Mouse (Mus musculus): ENCODE measurements around the gene Fis1.
"Not testable (repeated sequence)": the region's sequence is repeated elsewhere in the genome, so short reads cannot be mapped to it uniquely, and the experiment has no call there.

The Fis1 gene

GRCm38 (mm10) chr5:136940845-136941560 lies 12.1 kb upstream of the Fis1 start:
- no peak for DNase-seq

- DNase-seq: no peak
These were observed 10.3 kb upstream of the Fis1 start for GRCm38 (mm10) chr5:136942781-136943180.

- no peak for DNase-seq
These were observed 9.7 kb upstream of the Fis1 start for GRCm38 (mm10) chr5:136943382-136943781.

GRCm38 (mm10) chr5:136945084-136945483 lies 8.0 kb upstream of the Fis1 start:
- no peak for DNase-seq

- DNase-seq: no peak
These were observed 5.2 kb upstream of the Fis1 start for GRCm38 (mm10) chr5:136947874-136948273.

GRCm38 (mm10) chr5:136949551-136950336 lies 3.3 kb upstream of the Fis1 start:
- DNase-seq: not testable (repeated sequence)

GRCm38 (mm10) chr5:136950521-136950920 lies 2.6 kb upstream of the Fis1 start:
- no peak for DNase-seq

- no peak for DNase-seq
These were observed 922 bp upstream of the Fis1 start for GRCm38 (mm10) chr5:136952153-136952552.

GRCm38 (mm10) chr5:136953440-136953951 lies 421 bp downstream of the Fis1 start:
- peak; percentile 49 to 55 for DNase-seq

- no peak for DNase-seq
These were observed 2.5 kb downstream of the Fis1 start for GRCm38 (mm10) chr5:136955622-136956021.

- no peak for DNase-seq
These were observed 4.2 kb downstream of the Fis1 start for GRCm38 (mm10) chr5:136957250-136957649.

- no peak for DNase-seq
These were observed 6.0 kb downstream of the Fis1 start for GRCm38 (mm10) chr5:136958991-136959605.

GRCm38 (mm10) chr5:136960053-136960452 lies 7.0 kb downstream of the Fis1 start:
- DNase-seq: no peak

GRCm38 (mm10) chr5:136961334-136961982 lies 8.4 kb downstream of the Fis1 start:
- DNase-seq: peak; percentile 57 to 65

- peak; percentile 94 to 95 for DNase-seq
These were observed 8.9 kb downstream of the Fis1 start for GRCm38 (mm10) chr5:136961983-136962461.

GRCm38 (mm10) chr5:136962501-136962900 lies 9.4 kb downstream of the Fis1 start:
- DNase-seq: peak; percentile 92 to 94

- peak in 1 of 2 experiments; percentile 28 for DNase-seq
These were observed 10.0 kb downstream of the Fis1 start for GRCm38 (mm10) chr5:136962966-136963540.

- DNase-seq: no peak
These were observed 12.1 kb downstream of the Fis1 start for GRCm38 (mm10) chr5:136965210-136965609.

GRCm38 (mm10) chr5:136965686-136966085 lies 12.6 kb downstream of the Fis1 start:
- DNase-seq: no peak

GRCm38 (mm10) chr5:136966331-136966730 lies 13.3 kb downstream of the Fis1 start, which contains the start of gene Cldn15:
Gene Cldn15 (plus strand): TSS chr5:136966616.
- no peak for DNase-seq

- DNase-seq: no peak
These were observed 13.9 kb downstream of the Fis1 start for GRCm38 (mm10) chr5:136966861-136967455.

- peak; percentile 34 to 43 for DNase-seq
These were observed 14.5 kb downstream of the Fis1 start for GRCm38 (mm10) chr5:136967592-136967991.
